16 mouse cellular contexts compared by ENCODE assay signal in the genomic region with DNA sequence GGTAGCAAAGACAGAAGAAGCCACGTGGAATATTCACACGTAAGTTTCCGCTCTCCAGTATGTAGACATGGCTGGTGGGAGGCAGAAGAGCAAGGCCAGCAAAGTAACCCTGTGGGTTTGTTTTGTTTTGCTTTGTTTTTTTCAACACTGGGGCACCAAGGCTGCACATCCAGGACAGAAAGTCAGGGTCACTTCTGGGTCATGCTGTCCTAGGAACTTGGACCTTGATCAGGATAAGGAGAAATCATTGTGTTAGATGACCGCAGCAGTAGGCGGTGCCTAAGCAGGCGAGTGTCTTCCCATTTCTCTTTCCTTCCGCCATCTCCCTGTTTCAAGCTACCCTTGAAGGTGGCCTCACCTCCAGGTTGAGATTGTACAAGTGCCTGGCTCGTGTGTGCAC.
DNase-seq lines count a peak whose midpoint lies in the region; TF ChIP-seq lines count a peak whose summit lies in the region.
"Had no signal": no experiment of that assay in that cellular context is flagged by ENCODE, and none has a peak within 500 bp of the region (broad histone marks: within the 10 kb centered on the region; RNA-seq: fewer than 3 reads in every experiment).

No protein-coding gene starts in this region.

- H3K27ac ChIP-seq in gastrocnemius, adult 2 months, result peak overlapping the region; percentile 85
- H3K27ac ChIP-seq in layer of hippocampus, adult 2 months, result peak overlapping the region; percentile 79; the same call in 1 of the 2 replicates
- H3K27ac ChIP-seq: forebrain, embryonic 13.5 days; midbrain, embryonic 15.5 days had no signal

- H3K4me3 ChIP-seq in gastrocnemius, adult 2 months, result no peak overlapping the region
- H3K4me3 ChIP-seq in layer of hippocampus, adult 2 months, result no peak overlapping the region
- H3K4me3 ChIP-seq: forebrain, embryonic 13.5 days; megakaryocyte, embryonic 14.5 days; midbrain, embryonic 15.5 days had no signal

- peak; percentile 18 for DNase-seq in gastrocnemius, adult 2 months
- no peak for DNase-seq in gastrocnemius, postnatal 10 days
- DNase-seq in layer of hippocampus, adult 2 months (ENCODE audit: low spot score in 2 of 2), result no peak
- DNase-seq in layer of hippocampus, adult 9-10 months (ENCODE audit: low spot score), result no peak
- DNase-seq in ovary, postnatal 36 days (ENCODE audit: low spot score), result peak; percentile 38
- DNase-seq in ovary, postnatal 10 days (ENCODE audit: low spot score), result no peak
- no peak for DNase-seq in cerebellum, adult 11 months
- DNase-seq: cerebellum, adult 11-12 months; cerebellum, postnatal 36 days; layer of hippocampus, adult 9-11 months; lung, embryonic 14.5 days; right cerebral cortex, postnatal 14 days; thymus, postnatal 36 days had no signal

- no peak for TF ChIP-seq CTCF in gastrocnemius, adult 2 months (IDR thresholded peaks at IDR 0.05)
- no peak for TF ChIP-seq CTCF in layer of hippocampus, adult 2 months (conservative IDR thresholded peaks at IDR 0.05)

- intact Hi-C loops in gastrocnemius, adult 2 months (cut with DNase I), result loop anchor here (5.0 kb wide), 1 partner anchor 90 kb away; a partner anchor contains a TSS

Comparison
In these comparisons a context has a peak if more than half of its experiments do, and no peak if none do; other contexts are left out.
1. DNase-seq: peak in gastrocnemius, adult 2 months (single experiment) and ovary, postnatal 36 days (single experiment); none in gastrocnemius, postnatal 10 days (single experiment), layer of hippocampus, adult 2 months (0 of 2), layer of hippocampus, adult 9-10 months (single experiment), ovary, postnatal 10 days (single experiment) and cerebellum, adult 11 months (single experiment).